ENCODE assay signal across 7 mouse cellular contexts in genomic region chr11:59963364-59964162, GRCm38 (mm10). TPM values are rescaled to one million over a fixed set of nuclear protein-coding genes. Genes with fewer than 3 reads are reported as not detected.
DNase-seq lines count a peak whose midpoint lies in the region; ATAC-seq and TF ChIP-seq lines count a peak whose summit lies in the region.

No protein-coding gene starts in this region.

- H3K4me1 ChIP-seq in lung, adult 2 months (ENCODE audit: control insufficient read depth, insufficient read depth, low read length) = peaks cover 7% of the 10 kb centered on the region; the same call in 1 of the 2 replicates
- H3K4me1 ChIP-seq in forebrain, embryonic 11.5 days (replicated peaks; ENCODE audit: control insufficient read depth, insufficient read depth, low read length) = peaks cover 15% of the 10 kb centered on the region
- peaks cover 47% of the 10 kb centered on the region for H3K4me1 ChIP-seq in limb, embryonic 10.5 days
- peaks cover 28% of the 10 kb centered on the region for H3K4me1 ChIP-seq in neural tube, embryonic 15.5 days

- no peak for TF ChIP-seq POLR2A in lung, adult 2 months (IDR thresholded peaks at IDR 0.05; ENCODE audit: borderline replicate concordance, extremely low read depth, low read depth, low read length)

- peak overlapping the region; percentile 47 for H3K9ac ChIP-seq in forebrain, embryonic 11.5 days (ENCODE audit: low read length)
- peak overlapping the region; percentile 36 for H3K9ac ChIP-seq in neural tube, embryonic 15.5 days (replicated peaks)

- H3K27me3 ChIP-seq in forebrain, embryonic 11.5 days (ENCODE audit: control insufficient read depth, insufficient read depth, low read length) = peaks cover 17% of the 10 kb centered on the region
- H3K27me3 ChIP-seq in limb, embryonic 10.5 days (ENCODE audit: low read depth, poor library complexity, severe bottlenecking) = peaks cover 43% of the 10 kb centered on the region
- H3K27me3 ChIP-seq in neural tube, embryonic 15.5 days (replicated peaks) = peaks cover 30% of the 10 kb centered on the region

- no peak overlapping the region for H3K27ac ChIP-seq in forebrain, embryonic 11.5 days (ENCODE audit: low read depth, low read length)
- peak overlapping the region; percentile 74; the same call in 1 of the 2 replicates for H3K27ac ChIP-seq in limb, embryonic 10.5 days
- H3K27ac ChIP-seq in neural tube, embryonic 15.5 days (replicated peaks) = no peak overlapping the region

- peak overlapping the region; percentile 80 for H3K4me2 ChIP-seq in forebrain, embryonic 11.5 days (ENCODE audit: low read depth, low read length, severe bottlenecking)
- peak overlapping the region; percentile 87 for H3K4me2 ChIP-seq in neural tube, embryonic 15.5 days

- peak overlapping the region; percentile 49 for H3K4me3 ChIP-seq in lung, adult 2 months (replicated peaks; ENCODE audit: extremely low read depth, low read depth, low read length)
- H3K4me3 ChIP-seq in forebrain, embryonic 11.5 days (ENCODE audit: low read depth, low read length) = peak overlapping the region; percentile 39
- peak overlapping the region; percentile 60 for H3K4me3 ChIP-seq in limb, embryonic 10.5 days
- H3K4me3 ChIP-seq in neural tube, embryonic 15.5 days (replicated peaks) = peak overlapping the region; percentile 42

- no peak for ATAC-seq in forebrain, embryonic 11.5 days (replicated peaks; ENCODE audit: low FRiP score)
- ATAC-seq in neural tube, embryonic 15.5 days (ENCODE audit: low FRiP score) = no peak
- no peak for ATAC-seq in inflammation-experienced regulatory T-cells, adult 6 months

- H3K9me3 ChIP-seq in forebrain, embryonic 11.5 days (ENCODE audit: control insufficient read depth, low read length) = no peaks in the 10 kb centered on the region
- H3K9me3 ChIP-seq in limb, embryonic 10.5 days (replicated peaks) = no peaks in the 10 kb centered on the region
- H3K9me3 ChIP-seq in neural tube, embryonic 15.5 days (replicated peaks) = no peaks in the 10 kb centered on the region

- WGBS in lung, adult 2 months = 12% methylated on average over 34 of the region's 34 CpGs
- WGBS in forebrain, embryonic 11.5 days = 5% methylated on average over 34 of the region's 34 CpGs
- WGBS in limb, embryonic 10.5 days = 9% methylated on average over 34 of the region's 34 CpGs
- 6% methylated on average over 34 of the region's 34 CpGs for WGBS in neural tube, embryonic 15.5 days

- TF ChIP-seq CTCF in lung, adult 2 months (IDR thresholded peaks at IDR 0.05; ENCODE audit: insufficient read depth, low read length) = no peak

- DNase-seq in lung, adult 2 months = no peak
- no peak for DNase-seq in lung, postnatal 4 days
- DNase-seq in adrenal gland, postnatal 10 days = peak; percentile 38
- peak; percentile 64 for DNase-seq in forebrain, embryonic 11.5 days (ENCODE audit: low spot score)
- peak; percentile 50 for DNase-seq in limb, embryonic 10.5 days (ENCODE audit: low spot score)

- H3K36me3 ChIP-seq in forebrain, embryonic 11.5 days (ENCODE audit: control insufficient read depth, insufficient read depth, low read length) = no peaks in the 10 kb centered on the region
- H3K36me3 ChIP-seq in limb, embryonic 10.5 days = peaks cover 32% of the 10 kb centered on the region
- peaks cover 17% of the 10 kb centered on the region for H3K36me3 ChIP-seq in neural tube, embryonic 15.5 days

RNA-seq across cellular contexts. Expression of gene Rasd1, which starts 1.2 kb away (rescaled TPM):
- polyA plus RNA-seq in lung, adult 2 months (2012; rRNA removed) = 3.0 and 4.3 TPM in 2 replicates
- total RNA-seq in adrenal gland, postnatal 10 days (2021) = 10 to 100 TPM; 36.7 to 62.2 TPM
- polyA plus RNA-seq in forebrain, embryonic 11.5 days (2014; fragmentation: Nextera tagmentation; extraction: Ambion mirVana) = 1.5 and 1.7 TPM in 2 replicates
- 1.0 and 1.1 TPM in 2 replicates for polyA plus RNA-seq in limb, embryonic 10.5 days (2016; fragmentation: Nextera tagmentation; extraction: Ambion mirVana)
- 1.2 and 2.2 TPM in 2 replicates for polyA plus RNA-seq in neural tube, embryonic 15.5 days (2015; fragmentation: Nextera tagmentation; extraction: Ambion mirVana)
- under 1 TPM in 1 of 3 experiments, not detected in 2; 0.88 TPM for polyA plus RNA-seq in inflammation-experienced regulatory T-cells, adult 6 months (2017; shearing (Covaris generic))

RNA-seq across cellular contexts. Expression of gene Med9, which starts 15.6 kb away (rescaled TPM):
- polyA plus RNA-seq in lung, adult 2 months (2012; rRNA removed) = 21.2 and 21.5 TPM in 2 replicates
- total RNA-seq in adrenal gland, postnatal 10 days (2021) = 10 to 100 TPM; 30.0 to 31.7 TPM
- 51.3 and 53.0 TPM in 2 replicates for polyA plus RNA-seq in forebrain, embryonic 11.5 days (2014; fragmentation: Nextera tagmentation; extraction: Ambion mirVana)
- 50.1 and 55.7 TPM in 2 replicates for polyA plus RNA-seq in limb, embryonic 10.5 days (2016; fragmentation: Nextera tagmentation; extraction: Ambion mirVana)
- 41.0 and 45.2 TPM in 2 replicates for polyA plus RNA-seq in neural tube, embryonic 15.5 days (2015; fragmentation: Nextera tagmentation; extraction: Ambion mirVana)
- polyA plus RNA-seq in inflammation-experienced regulatory T-cells, adult 6 months (2017; shearing (Covaris generic)) = 1 to 10 TPM; 4.0 to 8.1 (median 6.0) TPM

Comparison
In these comparisons a context has a peak if more than half of its experiments do, and no peak if none do; other contexts are left out.
1. DNase-seq: peak in adrenal gland, postnatal 10 days (single experiment), forebrain, embryonic 11.5 days (single experiment) and limb, embryonic 10.5 days (single experiment); none in lung, adult 2 months (single experiment) and lung, postnatal 4 days (0 of 2).
2. Peak in every context shown above with its lines, with median percentiles within 50 percentile points of each other: H3K4me3 ChIP-seq.